Mouse (Mus musculus): ENCODE data around the gene Slirp.
"Not testable (repeated sequence)": the region's sequence is repeated elsewhere in the genome, so short reads cannot be mapped to it uniquely, and the experiment has no call there.

Gene Slirp

GRCm38 (mm10) chr12:87442177-87443114 is 1.2 kb upstream of the Slirp start:
- no peak for DNase-seq

GRCm38 (mm10) chr12:87443115-87443699 is 489 bp upstream of the Slirp start:
- DNase-seq, result peak; percentile 42

- no peak for DNase-seq
These were observed 515 bp downstream of the Slirp start for GRCm38 (mm10) chr12:87444211-87444610.

DNA sequence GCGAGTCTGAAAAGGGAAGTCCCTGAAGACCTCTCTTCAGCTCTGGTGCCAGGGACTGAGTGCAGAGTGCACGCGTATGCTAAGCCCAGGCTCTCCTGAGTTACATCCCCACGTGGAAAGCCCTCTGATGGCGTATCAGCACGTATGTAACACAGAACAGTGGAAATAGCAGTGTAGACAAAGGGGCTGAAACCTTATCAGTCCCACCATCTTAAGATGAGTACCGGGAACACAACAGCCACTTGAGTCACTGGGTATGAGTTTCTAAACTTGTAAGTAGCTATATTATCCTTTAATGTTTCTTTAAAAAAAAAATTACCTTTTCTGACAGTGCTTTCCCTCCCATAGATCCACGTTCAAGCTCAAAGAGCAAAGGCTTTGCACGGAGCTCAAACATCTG is 5.8 kb downstream of the Slirp start:
- DNase-seq, result no peak

GRCm38 (mm10) chr12:87464678-87465297 is 21.1 kb downstream of the Slirp start:
- DNase-seq, result no peak

DNA sequence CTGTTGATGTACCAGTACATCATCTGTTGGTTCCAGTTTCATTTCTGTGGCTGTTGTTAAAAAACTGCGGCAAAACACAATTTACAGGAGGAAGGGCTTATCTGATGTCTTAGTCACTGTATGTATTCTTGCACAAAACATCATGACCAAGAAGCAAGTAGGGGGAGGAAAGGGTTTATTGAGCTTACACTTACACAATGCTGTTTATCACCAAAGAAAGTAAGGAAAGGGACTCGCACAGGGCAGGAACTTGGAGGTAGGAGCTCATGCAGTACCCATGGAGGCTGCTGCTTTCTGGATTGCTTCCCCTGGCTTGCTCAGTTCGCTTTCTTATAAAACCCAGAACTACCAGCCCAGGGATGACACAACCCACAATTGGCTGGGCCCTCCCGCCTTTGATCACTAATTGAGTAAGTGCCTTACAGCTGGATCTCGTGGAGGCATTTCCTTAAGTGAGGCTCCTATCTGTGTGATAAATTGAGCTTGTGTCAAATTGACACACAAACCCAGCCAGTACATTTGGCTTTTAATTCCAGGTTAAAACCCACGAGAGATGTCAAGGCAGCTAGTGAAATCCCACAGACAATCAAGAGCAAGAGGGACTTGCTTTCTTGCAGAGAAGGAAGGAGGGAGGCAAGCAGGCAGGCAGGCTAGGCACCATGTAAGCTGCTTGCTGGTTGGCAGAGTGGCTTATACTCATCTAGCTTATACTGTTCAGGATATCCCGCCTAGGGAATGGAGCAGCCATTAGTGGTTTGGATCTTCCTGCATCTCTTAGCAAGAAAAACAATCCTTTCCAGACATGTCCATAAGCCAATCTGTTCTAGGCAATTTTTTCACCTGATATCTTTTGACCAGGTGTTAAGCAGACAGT is 26.8 kb downstream of the Slirp start:
- no peak for DNase-seq

DNA sequence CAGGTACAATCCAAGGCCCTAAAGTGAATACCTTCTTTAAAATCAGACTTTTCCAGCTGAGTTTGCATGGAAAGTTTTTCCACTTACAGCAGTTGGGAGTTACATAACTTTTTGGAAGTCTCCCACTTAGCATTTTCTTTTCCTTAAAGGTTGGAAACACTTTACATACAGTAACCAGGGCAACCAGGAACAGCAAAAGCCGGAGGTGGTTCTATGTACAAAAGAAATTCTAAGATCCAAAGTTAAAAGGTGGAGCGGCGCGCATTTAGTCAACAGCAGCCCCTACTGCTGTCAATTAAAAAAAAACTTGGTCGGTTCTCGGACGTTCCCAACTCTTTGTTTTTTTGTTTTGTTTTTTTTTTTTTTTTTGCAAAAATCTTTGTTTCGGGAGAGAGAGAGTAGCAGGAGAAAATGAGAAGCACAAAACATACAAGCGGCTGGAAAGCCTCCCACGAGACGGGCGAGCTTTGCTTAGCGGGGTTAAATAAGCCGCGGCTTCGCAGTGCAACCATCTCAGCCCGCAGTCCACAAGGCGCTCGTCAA is 27.8 kb downstream of the Slirp start:
- DNase-seq, result no peak

DNA sequence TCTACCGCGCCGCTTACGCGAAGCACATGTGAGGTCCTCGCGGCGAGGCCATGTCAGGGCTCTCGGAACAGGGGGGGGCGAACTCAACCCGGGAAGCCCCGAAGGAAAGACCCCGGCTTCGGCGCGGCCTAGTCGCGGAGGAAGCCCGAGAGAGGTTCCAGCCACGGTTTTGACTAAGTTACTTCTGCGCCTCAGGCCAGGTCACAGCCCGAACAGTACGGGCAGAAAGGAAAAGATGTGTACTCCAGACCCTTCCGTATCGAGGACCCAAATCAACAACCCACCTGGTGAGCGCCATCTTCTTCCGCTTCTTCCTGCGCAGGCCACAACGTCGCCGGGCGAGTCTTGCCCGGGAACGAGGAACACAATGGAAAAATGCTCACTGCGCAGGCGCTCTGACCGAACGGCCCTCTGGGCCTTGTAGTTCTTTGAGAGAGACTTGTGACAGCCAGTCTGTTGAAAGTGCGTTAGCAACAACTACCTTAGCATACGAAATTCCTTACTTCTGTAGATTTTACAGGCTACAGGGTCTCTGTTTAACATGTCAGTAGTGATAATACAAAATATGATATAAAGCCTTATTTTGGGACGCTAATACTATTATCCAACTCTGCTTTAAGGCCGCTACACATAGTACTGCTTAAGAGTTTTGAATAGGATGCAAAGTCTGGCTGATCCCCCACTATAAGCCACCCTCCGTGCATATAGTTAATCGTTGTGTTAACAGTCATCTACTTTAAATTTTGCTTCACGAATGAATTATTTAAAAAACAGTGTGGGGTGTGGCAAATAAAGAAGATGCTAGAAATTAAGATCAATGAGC is 28.5 kb downstream of the Slirp start, which contains the start of gene Snw1:
Snw1 (minus strand) TSS at position 311 of the 823 bp plus-strand sequence.
- DNase-seq, result peak; percentile 99

DNA sequence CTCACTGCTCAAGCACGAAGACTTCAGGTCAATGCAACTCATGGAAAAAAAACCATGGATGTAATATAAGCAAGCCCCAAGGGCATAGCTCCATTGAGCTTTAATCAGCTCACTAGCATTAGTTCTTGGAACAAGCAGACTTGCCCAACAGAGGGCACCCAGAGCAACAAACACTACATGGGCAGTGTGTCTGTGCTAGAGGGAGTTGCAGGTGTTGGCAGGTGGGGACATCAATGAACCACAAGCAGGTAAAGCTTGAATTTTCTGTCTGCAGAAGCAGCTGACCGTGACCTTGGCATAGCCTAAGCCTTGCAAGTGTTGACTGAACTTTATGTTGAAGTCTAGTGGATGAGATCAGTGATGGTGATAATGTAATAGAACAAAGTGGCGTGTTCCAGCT is 31.1 kb downstream of the Slirp start:
- no peak for DNase-seq

GRCm38 (mm10) chr12:87482482-87482881 is 38.8 kb downstream of the Slirp start:
- not testable (repeated sequence) for DNase-seq

DNA sequence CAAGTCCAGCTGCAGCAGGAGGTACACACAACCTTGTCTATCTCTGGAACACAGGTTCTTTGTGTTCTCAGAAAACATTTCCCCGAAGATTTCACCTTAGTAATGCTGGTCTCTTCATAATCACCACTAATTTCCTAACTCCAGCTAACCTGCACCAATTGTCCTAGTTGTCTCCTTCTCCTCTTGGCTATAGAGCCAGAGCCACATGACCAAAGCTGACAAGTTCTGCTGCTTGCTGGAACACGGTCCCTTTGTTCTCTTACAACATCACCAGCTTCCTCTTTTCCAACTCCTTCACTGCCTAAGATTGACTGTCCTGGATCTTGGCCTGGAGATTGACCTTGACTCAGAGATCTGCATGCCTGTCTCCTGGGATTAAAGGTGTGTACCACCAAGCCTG is 45.0 kb downstream of the Slirp start:
- not testable (repeated sequence) for DNase-seq

DNA sequence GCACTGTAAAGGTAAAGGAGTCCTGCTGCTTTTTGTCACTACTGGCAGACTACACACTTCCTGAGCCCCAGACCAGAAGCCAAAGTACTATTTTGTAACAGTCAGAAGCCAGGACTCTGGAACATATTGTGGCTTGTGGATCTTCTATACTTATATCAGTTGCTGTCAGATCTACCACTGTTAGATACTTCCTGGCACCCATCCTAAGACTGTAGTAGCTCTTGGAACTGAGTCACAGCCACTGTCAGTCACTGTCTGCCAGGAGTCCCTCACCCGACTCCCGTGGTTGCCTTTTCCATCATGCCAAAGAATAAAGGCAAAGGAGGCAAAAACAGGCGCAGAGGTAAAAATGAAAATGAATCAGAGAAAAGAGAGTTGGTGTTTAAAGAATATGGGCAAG is 50.7 kb downstream of the Slirp start, which contains the start of gene Gm5788:
Gm5788 (plus strand) TSS at position 301 of the 400 bp plus-strand sequence.
- not testable (repeated sequence) for DNase-seq

Data from heart, adult 11 months (tissue).